Mouse (Mus musculus) Patski (cell line): ENCODE measurements around the gene Adam11. TPM values are rescaled to one million over a fixed set of nuclear protein-coding genes. Genes with fewer than 3 reads are reported as not detected.

Experiments used
- ATAC-seq: fragments of 100-300 bp; one replicate; pipeline ENCODE4 v1.8.0; 2021
- CTCF ChIA-PET: fragments of 350-600 bp; sonication (Branson Sonifier 250); formaldehyde crosslinking; loops from one replicate; lab custom pipeline; 2022; ENCODE audit warnings: inconsistent platforms; lab: Charles Lee
- POLR2A ChIA-PET: fragments of 350-600 bp; sonication (Branson Sonifier 250); formaldehyde crosslinking; loops from one replicate; lab custom pipeline; 2022; ENCODE audit warnings: antibody characterized with exemption, inconsistent platforms; lab: Charles Lee
- DNase-seq: peaks from one replicate; pipeline ENCODE4 v3.0.0-alpha.2; 2011; ENCODE audit warnings: low read depth, low spot score
- H3K27me3 ChIP-seq: fragments of 371-371 bp; one replicate; pipeline ENCODE4 v1.5.1; 2021
- CTCF ChIP-seq: fragments of 100-300 bp; IDR thresholded peaks from one replicate; pipeline ENCODE4 v1.5.1; 2021
- in situ Hi-C: fragments of 300-500 bp; cut with MboI; formaldehyde crosslinking; loops from 3 replicates; pipeline ENCODE4 v1.11.1; 2018; ENCODE audit warnings: low pct_unique_long_range_greater_than_20kb, mixed read lengths
- polyA plus RNA-seq: library from polyadenylated mRNA; unstranded; gene quantifications from one replicate; pipeline ENCODE4 v1.2.3, GENCODE M21; 2021

The Adam11 gene
- polyA plus RNA-seq, 1 experiment from 2014 or later = 5.3 TPM

GRCm38 (mm10) chr11:102769141-102769540, 7.9 kb downstream of the Adam11 start:
- no peaks in the 10 kb centered on the region for H3K27me3 ChIP-seq
- no peak for DNase-seq
- TF ChIP-seq CTCF = no peak
- no peak for ATAC-seq
- ChIA-PET CTCF (no interaction called here), POLR2A (no interaction called here)
- in situ Hi-C loops = loop anchor here (25.0 kb wide), 1 partner anchor 218 kb away; no protein-coding TSS in a partner anchor

GRCm38 (mm10) chr11:102769993-102770661, 8.9 kb downstream of the Adam11 start:
- CTCF ChIA-PET = interaction anchor here (1.9 kb wide), 1 partner anchor 31 kb away, joined by 4 read pairs; no protein-coding TSS in a partner anchor
- DNase-seq = no peak
- no peaks in the 10 kb centered on the region for H3K27me3 ChIP-seq
- TF ChIP-seq CTCF = no peak
- in situ Hi-C loops = loop anchor here (25.0 kb wide), 1 partner anchor 217 kb away; no protein-coding TSS in a partner anchor
- POLR2A ChIA-PET = interaction anchor here (0.6 kb wide), 1 partner anchor 757 kb away, joined by 3 read pairs; no protein-coding TSS in a partner anchor
- ATAC-seq = no peak

GRCm38 (mm10) chr11:102770662-102771435, 9.6 kb downstream of the Adam11 start:
- POLR2A ChIA-PET = interaction anchor here (0.6 to 1.0 kb wide), 2 partner anchors 27 to 758 kb away, joined by 3 read pairs; no protein-coding TSS in a partner anchor
- DNase-seq = no peak
- in situ Hi-C loops = loop anchor here (25.0 kb wide), 1 partner anchor 216 kb away; no protein-coding TSS in a partner anchor
- TF ChIP-seq CTCF = no peak
- no peak for ATAC-seq
- CTCF ChIA-PET = interaction anchor here (0.8 to 1.9 kb wide), 2 partner anchors 31 to 81 kb away, joined by 3 to 4 read pairs; no protein-coding TSS in a partner anchor
- no peaks in the 10 kb centered on the region for H3K27me3 ChIP-seq

GRCm38 (mm10) chr11:102771916-102772714, 10.9 kb downstream of the Adam11 start:
- DNase-seq = no peak
- no peak for TF ChIP-seq CTCF
- POLR2A ChIA-PET = interaction anchor here (1.0 kb wide), 1 partner anchor 29 kb away, joined by 3 read pairs; no protein-coding TSS in a partner anchor
- CTCF ChIA-PET = interaction anchor here (0.8 to 1.9 kb wide), 5 partner anchors 33 to 94 kb away, joined by 3 to 4 read pairs (median 3); no protein-coding TSS in a partner anchor
- in situ Hi-C loops = loop anchor here (25.0 kb wide), 1 partner anchor 215 kb away; no protein-coding TSS in a partner anchor
- ATAC-seq = no peak
- H3K27me3 ChIP-seq = no peaks in the 10 kb centered on the region

- no peak for TF ChIP-seq CTCF
- ATAC-seq (no peak), DNase-seq (no peak)
- POLR2A ChIA-PET = interaction anchor here (0.7 to 1.8 kb wide), 2 partner anchors 79 to 86 kb away, joined by 3 to 6 read pairs; no protein-coding TSS in a partner anchor
- CTCF ChIA-PET = interaction anchor here (0.7 to 3.7 kb wide), 12 partner anchors 8 to 93 kb away, joined by 3 to 26 read pairs (median 4); no protein-coding TSS in a partner anchor
- in situ Hi-C loops = loop anchor here (25.0 kb wide), 1 partner anchor 214 kb away; no protein-coding TSS in a partner anchor
- no peaks in the 10 kb centered on the region for H3K27me3 ChIP-seq
Measured at GRCm38 (mm10) chr11:102772771-102773700, 11.8 kb downstream of the Adam11 start.

GRCm38 (mm10) chr11:102773713-102774611, 12.7 kb downstream of the Adam11 start:
- ATAC-seq (peak; percentile 45), DNase-seq (peak; percentile 50)
- TF ChIP-seq CTCF = no peak
- H3K27me3 ChIP-seq = no peaks in the 10 kb centered on the region
- in situ Hi-C loops = loop anchor here (25.0 kb wide), 1 partner anchor 213 kb away; no protein-coding TSS in a partner anchor
- ChIA-PET CTCF (interaction anchor here (0.7 to 3.7 kb wide), 17 partner anchors 8 to 110 kb away, joined by 3 to 26 read pairs (median 4); no protein-coding TSS in a partner anchor), POLR2A (interaction anchor here (0.6 to 1.8 kb wide), 5 partner anchors 17 to 85 kb away, joined by 3 to 6 read pairs (median 3); no protein-coding TSS in a partner anchor)

GRCm38 (mm10) chr11:102774621-102775141, 13.4 kb downstream of the Adam11 start:
- CTCF ChIA-PET = interaction anchor here (0.7 to 3.7 kb wide), 18 partner anchors 9 to 109 kb away, joined by 3 to 26 read pairs (median 4); no protein-coding TSS in a partner anchor
- DNase-seq (peak; percentile 72), ATAC-seq (peak; percentile 76)
- in situ Hi-C loops = loop anchor here (5.0 to 25.0 kb wide), 3 partner anchors 48 to 213 kb away; no protein-coding TSS in a partner anchor
- POLR2A ChIA-PET = interaction anchor here (0.6 to 1.8 kb wide), 3 partner anchors 16 to 77 kb away, joined by 3 to 6 read pairs (median 4); no protein-coding TSS in a partner anchor
- H3K27me3 ChIP-seq = no peaks in the 10 kb centered on the region
- TF ChIP-seq CTCF = no peak
